Mouse (Mus musculus) gastrocnemius, postnatal 36 days (tissue): ENCODE results near the gene C1qtnf1. TPM values are rescaled to one million over a fixed set of nuclear protein-coding genes. Genes with fewer than 3 reads are reported as not detected.

Source experiments
- DNase-seq, 2 experiments: peaks; one replicate each; pipeline ENCODE4 v3.0.0; 2022
- intact Hi-C: fragments of 180-260 bp; cut with DNase I; formaldehyde crosslinking; loops from one replicate; pipeline ENCODE4 v1.15.1; 2025
- total RNA-seq, 2 experiments: library from RNA; stranded (reverse); gene quantifications; 2 replicates each; pipeline ENCODE4 v1.2.3; 2021

C1qtnf1 gene
- total RNA-seq, 2 experiments from 2014 or later, result 9.3 to 9.7 TPM

DNA sequence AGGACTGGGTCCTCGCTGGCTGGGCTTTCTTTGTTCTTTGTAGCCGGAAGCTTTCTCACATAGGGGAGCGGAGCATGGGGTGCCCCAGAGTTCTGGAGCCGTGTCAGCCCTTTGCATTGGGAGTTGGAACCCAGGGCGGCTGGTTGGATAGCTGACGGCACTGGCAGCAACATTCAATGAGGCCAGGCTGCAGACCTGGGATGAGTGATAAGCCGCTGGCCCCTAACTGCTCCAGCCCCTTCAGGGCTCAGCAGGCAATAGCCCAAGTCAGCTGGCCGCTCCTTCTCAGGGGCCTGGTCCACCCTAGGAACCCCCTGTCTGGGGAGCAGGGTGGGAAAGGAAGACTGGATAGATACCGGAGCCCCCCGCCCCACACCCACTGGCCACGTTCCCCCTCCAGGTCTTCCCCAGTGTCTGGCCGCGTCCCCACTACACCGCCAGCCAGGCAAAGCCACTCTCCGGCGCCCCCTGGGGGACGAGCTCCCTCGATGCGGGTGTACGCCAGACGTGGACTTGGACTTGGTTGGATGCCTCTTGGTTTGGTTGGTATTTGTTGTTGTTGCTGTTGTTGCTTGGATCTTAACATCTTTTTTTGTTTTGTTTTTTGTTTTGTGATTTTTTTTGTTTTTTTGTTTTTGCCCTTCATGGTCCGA lies 62.7 kb downstream of the C1qtnf1 start:
- DNase-seq, result peak; percentile 78 to 83
- intact Hi-C loops, result loop anchor here (1.0 kb wide), 1 partner anchor 44 kb away; no protein-coding TSS in a partner anchor

DNA sequence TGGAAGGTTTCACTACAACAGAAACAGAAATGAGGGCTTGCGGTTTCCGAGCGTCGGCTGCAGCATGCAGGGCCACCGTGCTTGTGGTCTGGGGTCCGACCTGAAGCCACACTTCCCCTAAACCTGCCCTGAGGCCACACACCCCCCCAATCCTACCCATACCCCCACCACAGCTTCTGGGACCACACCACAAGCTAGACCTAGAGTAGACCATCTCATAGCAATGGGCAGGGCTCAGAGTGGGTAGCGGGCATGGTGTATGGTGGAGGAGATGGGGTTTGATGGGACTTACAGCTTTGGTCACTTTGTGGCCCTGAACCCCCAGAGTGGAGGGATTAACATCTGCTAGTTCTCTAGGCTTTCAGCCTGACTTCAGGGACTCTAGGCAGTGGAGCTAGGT lies 63.2 kb downstream of the C1qtnf1 start:
- DNase-seq, result no peak
- intact Hi-C loops, result no loop called here

DNA sequence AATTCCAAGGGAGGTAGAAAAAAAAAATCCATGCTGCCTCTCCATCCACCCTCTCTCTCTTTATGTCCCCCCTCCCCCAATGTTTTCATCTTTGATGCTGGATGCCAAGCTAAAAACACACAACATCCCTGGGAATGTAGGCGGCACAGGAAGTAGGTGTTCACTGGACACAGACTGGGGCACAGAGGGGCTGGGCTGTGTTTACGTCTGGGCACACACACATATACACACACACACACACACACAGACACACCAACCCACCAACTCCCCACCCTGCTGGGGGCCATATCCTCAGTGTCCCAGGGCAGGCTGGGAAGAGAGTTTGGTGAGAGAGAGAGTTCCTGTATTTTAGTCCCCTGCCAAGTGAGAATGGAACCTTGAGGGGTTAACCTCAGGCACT lies 65.5 kb downstream of the C1qtnf1 start:
- intact Hi-C loops, result no loop called here

DNA sequence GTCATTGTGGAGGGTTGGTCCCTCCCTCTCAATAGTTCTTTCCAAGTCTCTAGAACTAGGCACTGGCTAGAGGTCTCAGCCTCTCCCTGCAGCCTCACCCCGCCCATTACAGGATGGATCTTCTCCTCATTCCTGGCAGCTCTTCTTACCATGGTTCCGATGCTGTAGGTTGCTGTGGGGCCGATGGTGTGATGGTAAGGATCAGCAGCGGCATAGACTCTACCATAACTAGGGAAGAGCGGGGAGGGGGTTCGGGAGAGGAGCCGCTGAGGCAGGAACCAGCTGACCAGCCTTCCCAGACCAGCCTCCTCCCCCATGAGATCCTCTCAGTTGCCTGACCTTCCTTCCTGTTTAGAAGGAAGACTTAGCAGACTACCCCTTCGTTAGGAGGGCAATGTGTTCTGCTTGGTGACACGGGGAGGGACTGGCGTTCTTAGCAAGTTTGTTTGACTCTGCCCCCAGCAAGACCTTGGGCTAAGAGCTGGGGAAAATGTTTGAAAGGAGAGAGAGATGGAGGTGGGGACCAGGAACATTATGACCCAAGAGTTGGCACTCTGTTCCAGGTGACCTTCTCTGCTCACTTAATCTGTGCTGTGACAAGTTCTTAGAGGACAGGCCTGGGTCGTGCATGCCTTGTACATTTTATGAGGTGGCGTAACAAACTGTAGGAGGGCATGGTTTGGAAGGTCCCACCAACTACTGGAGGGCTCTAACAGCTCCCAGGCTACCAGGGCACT lies 66.2 kb downstream of the C1qtnf1 start:
- DNase-seq, result no peak
- intact Hi-C loops, result no loop called here

More for the DNA sequence above, 65.5 kb downstream of the C1qtnf1 start:
- no peak for DNase-seq

DNA sequence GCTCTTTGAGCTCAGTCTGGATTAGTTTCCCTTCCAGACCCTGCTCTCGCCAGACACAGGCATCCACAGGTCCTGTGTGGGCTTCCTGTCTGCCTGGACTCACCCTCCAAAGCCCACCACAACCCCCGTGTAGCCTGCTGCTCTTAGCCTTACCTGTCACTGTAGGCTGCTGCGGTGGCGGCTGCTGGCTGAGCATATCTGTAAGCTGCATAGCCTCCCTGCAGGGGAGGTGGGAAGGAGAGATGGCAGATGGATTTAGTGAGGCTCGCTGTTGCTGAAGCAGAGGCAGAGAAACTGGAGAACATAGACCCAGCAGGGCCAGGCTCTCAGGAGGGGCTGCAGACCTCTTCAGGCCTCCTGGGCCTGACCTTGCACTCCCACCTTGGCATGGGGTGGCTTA lies 67.1 kb downstream of the C1qtnf1 start:
- no peak for DNase-seq
- intact Hi-C loops, result no loop called here

DNA sequence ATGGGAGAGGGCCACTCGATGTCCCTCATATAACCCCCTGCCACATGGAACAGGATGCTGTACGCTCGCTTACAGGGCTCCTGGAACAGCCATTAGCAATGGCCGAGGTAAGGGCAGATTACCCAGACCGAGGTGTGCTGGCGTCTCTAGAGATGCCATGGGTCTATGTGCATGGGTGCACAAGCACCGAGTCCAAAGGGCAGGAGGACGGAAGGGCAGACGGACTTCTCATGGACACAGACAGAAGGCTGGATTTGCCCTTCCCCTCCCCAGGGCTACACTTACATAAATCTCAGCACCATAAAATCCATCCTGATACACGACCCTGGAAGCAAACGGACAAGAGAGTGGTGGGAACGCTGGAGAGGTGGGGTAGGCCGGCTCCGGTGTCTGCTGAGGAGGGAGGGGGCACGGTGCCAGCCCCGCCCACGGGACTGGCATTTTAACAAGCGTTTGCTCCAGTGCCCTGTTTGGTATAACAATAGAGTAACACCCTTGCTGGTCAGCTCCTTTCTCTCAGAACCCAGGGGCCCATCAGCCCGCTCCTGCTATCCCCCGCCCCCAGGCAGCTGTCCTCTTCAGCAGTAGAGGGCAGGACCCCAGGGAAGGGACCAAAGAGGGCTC lies 68.2 kb downstream of the C1qtnf1 start:
- intact Hi-C loops, result no loop called here
- DNase-seq, result no peak

Other genes starting within 250 kb of the C1qtnf1 start
- gene Cyth1, start 179.6 kb upstream of the C1qtnf1 start, total RNA-seq, result 10 to 100 TPM; 33.5 to 34.7 TPM
- 10 to 100 TPM; 11.1 to 14.7 TPM for gene Usp36, start 138.0 kb upstream of the C1qtnf1 start, total RNA-seq
- gene Cep295nl, start 85.7 kb upstream of the C1qtnf1 start, total RNA-seq, result 1 to 10 TPM; 1.2 to 1.3 TPM
- gene Timp2, start 72.5 kb upstream of the C1qtnf1 start, total RNA-seq, result 10 to 100 TPM; 73.9 to 92.0 TPM
- gene Lgals3bp, start 26.1 kb upstream of the C1qtnf1 start, total RNA-seq, result 10 to 100 TPM; 13.0 to 19.2 TPM
- gene Cant1, start 9.1 kb upstream of the C1qtnf1 start, total RNA-seq, result 1 to 10 TPM; 9.4 to 9.7 TPM
- gene Engase, start 48.6 kb downstream of the C1qtnf1 start, total RNA-seq, result 1 to 10 TPM; 4.6 to 4.7 TPM